Mouse (Mus musculus): Measurements from ENCODE around the gene Tmem52b.

DNA sequence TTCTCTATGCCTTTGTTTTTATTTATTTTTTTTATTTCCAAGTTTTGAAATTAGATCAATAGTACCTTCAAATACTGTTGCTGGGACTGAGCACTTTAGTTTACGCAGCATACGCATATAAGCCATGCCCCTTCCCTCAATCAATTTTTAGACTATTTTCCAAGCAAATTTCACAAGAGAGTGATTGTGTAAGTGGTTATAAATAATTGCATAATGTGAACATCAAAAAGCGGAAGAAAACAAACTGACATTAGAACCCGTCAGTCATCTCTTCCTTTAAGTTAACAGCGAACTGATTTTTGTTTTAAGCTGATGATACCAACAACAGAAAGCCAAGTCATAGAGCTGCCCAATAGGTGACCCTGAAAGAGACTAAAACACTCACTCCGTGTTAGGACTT is 41.0 kb upstream of the Tmem52b start:
- no peak for TF ChIP-seq POLR2A (IDR thresholded peaks at IDR 0.05; ENCODE audit: low read depth, low read length)
- no peak for TF ChIP-seq USF1 (IDR thresholded peaks at IDR 0.05; ENCODE audit: low read depth, low read length)
- no peak for TF ChIP-seq PAX5 (IDR thresholded peaks at IDR 0.05; ENCODE audit: low read length)
- no peak for TF ChIP-seq TBP (conservative IDR thresholded peaks at IDR 0.05; ENCODE audit: low read depth, low read length)
- no peak for TF ChIP-seq E2F4 (IDR thresholded peaks at IDR 0.05; ENCODE audit: insufficient replicate concordance, low read depth, low read length)
- no peak for TF ChIP-seq ZMIZ1 (IDR thresholded peaks at IDR 0.05; ENCODE audit: low read depth, low read length)
- no peak for TF ChIP-seq MAX (IDR thresholded peaks at IDR 0.05; ENCODE audit: low read length)
- no peak for TF ChIP-seq MXI1 (IDR thresholded peaks at IDR 0.05; ENCODE audit: low read depth, low read length)
- TF ChIP-seq CTCF (conservative IDR thresholded peaks at IDR 0.05 in 1 of 2, IDR thresholded peaks at IDR 0.05 in 1 of 2; ENCODE audit: low read depth in 2 of 2, low read length in 2 of 2) = no peak
- TF ChIP-seq MEF2A (IDR thresholded peaks at IDR 0.05; ENCODE audit: borderline replicate concordance, low read depth, low read length) = no peak

All from CH12.LX (cell line).